Mouse (Mus musculus): ENCODE measurements around the gene Nalcn. TPM values are rescaled to one million over a fixed set of nuclear protein-coding genes. Genes with fewer than 3 reads are reported as not detected.

The Nalcn gene
- polyA plus RNA-seq, 1 experiment from 2014 or later, result not detected

- no peaks in the 10 kb centered on the region for H3K27me3 ChIP-seq
- no peaks in the 10 kb centered on the region for H3K4me1 ChIP-seq (replicated peaks)
- no peaks in the 10 kb centered on the region for H3K9me3 ChIP-seq (replicated peaks)
- H3K9ac ChIP-seq, result no peak overlapping the region
- no peak overlapping the region for H3K4me3 ChIP-seq (replicated peaks)
- H3K4me2 ChIP-seq, result no peak overlapping the region
- no peak overlapping the region for H3K27ac ChIP-seq (replicated peaks)
- H3K36me3 ChIP-seq (replicated peaks), result no peaks in the 10 kb centered on the region
- no peak for ATAC-seq (ENCODE audit: insufficient read depth)
Measured at GRCm38 (mm10) chr14:123495544-123495943, 131.4 kb downstream of the Nalcn start.

GRCm38 (mm10) chr14:123488575-123489207 lies 138.3 kb downstream of the Nalcn start:
- no peaks in the 10 kb centered on the region for H3K9me3 ChIP-seq (replicated peaks)
- H3K4me2 ChIP-seq, result no peak overlapping the region
- H3K27me3 ChIP-seq, result no peaks in the 10 kb centered on the region
- H3K9ac ChIP-seq, result no peak overlapping the region
- WGBS (ENCODE audit: insufficient replicate concordance), result 42% methylated on average over 1 of the region's 1 CpGs
- no peak for ATAC-seq (ENCODE audit: insufficient read depth)
- H3K27ac ChIP-seq (replicated peaks), result no peak overlapping the region
- H3K36me3 ChIP-seq (replicated peaks), result no peaks in the 10 kb centered on the region
- no peak overlapping the region for H3K4me3 ChIP-seq (replicated peaks)
- no peaks in the 10 kb centered on the region for H3K4me1 ChIP-seq (replicated peaks)

- H3K9ac ChIP-seq, result no peak overlapping the region
- no peaks in the 10 kb centered on the region for H3K36me3 ChIP-seq (replicated peaks)
- H3K27ac ChIP-seq (replicated peaks), result no peak overlapping the region
- H3K4me3 ChIP-seq (replicated peaks), result no peak overlapping the region
- no peaks in the 10 kb centered on the region for H3K4me1 ChIP-seq (replicated peaks)
- no peaks in the 10 kb centered on the region for H3K27me3 ChIP-seq
- WGBS (ENCODE audit: insufficient replicate concordance), result 44% methylated on average over 1 of the region's 1 CpGs
- ATAC-seq (ENCODE audit: insufficient read depth), result no peak
- no peaks in the 10 kb centered on the region for H3K9me3 ChIP-seq (replicated peaks)
- no peak overlapping the region for H3K4me2 ChIP-seq
Measured at GRCm38 (mm10) chr14:123462026-123462425, 164.9 kb downstream of the Nalcn start.

- ATAC-seq (ENCODE audit: insufficient read depth), result no peak
- Histone ChIP-seq H3K9ac (no peak overlapping the region), H3K4me3 (replicated peaks) (no peak overlapping the region), H3K36me3 (replicated peaks) (no peaks in the 10 kb centered on the region), H3K9me3 (replicated peaks) (no peaks in the 10 kb centered on the region), H3K27ac (replicated peaks) (no peak overlapping the region), H3K27me3 (no peaks in the 10 kb centered on the region), H3K4me1 (replicated peaks) (no peaks in the 10 kb centered on the region), H3K4me2 (no peak overlapping the region)
- WGBS (ENCODE audit: insufficient replicate concordance), result 45% methylated on average over 1 of the region's 1 CpGs
Measured at GRCm38 (mm10) chr14:123446031-123446430, 180.9 kb downstream of the Nalcn start.

GRCm38 (mm10) chr14:123435542-123435941 lies 191.4 kb downstream of the Nalcn start:
- H3K27ac ChIP-seq (replicated peaks), result no peak overlapping the region
- no peak overlapping the region for H3K4me2 ChIP-seq
- no peaks in the 10 kb centered on the region for H3K9me3 ChIP-seq (replicated peaks)
- no peak for ATAC-seq (ENCODE audit: insufficient read depth)
- no peaks in the 10 kb centered on the region for H3K27me3 ChIP-seq
- 65% methylated on average over 3 of the region's 3 CpGs for WGBS (ENCODE audit: insufficient replicate concordance)
- no peak overlapping the region for H3K4me3 ChIP-seq (replicated peaks)
- no peaks in the 10 kb centered on the region for H3K4me1 ChIP-seq (replicated peaks)
- no peaks in the 10 kb centered on the region for H3K36me3 ChIP-seq (replicated peaks)
- no peak overlapping the region for H3K9ac ChIP-seq

- Histone ChIP-seq H3K27ac (replicated peaks) (no peak overlapping the region), H3K9ac (no peak overlapping the region), H3K36me3 (replicated peaks) (no peaks in the 10 kb centered on the region), H3K4me1 (replicated peaks) (no peaks in the 10 kb centered on the region), H3K4me2 (no peak overlapping the region), H3K4me3 (replicated peaks) (no peak overlapping the region), H3K9me3 (replicated peaks) (no peaks in the 10 kb centered on the region), H3K27me3 (no peaks in the 10 kb centered on the region)
- WGBS (ENCODE audit: insufficient replicate concordance), result 68% methylated on average over 7 of the region's 7 CpGs
- no peak for ATAC-seq (ENCODE audit: insufficient read depth)
Measured at GRCm38 (mm10) chr14:123376167-123376855, 250.6 kb downstream of the Nalcn start.

GRCm38 (mm10) chr14:123371522-123371921 lies 255.4 kb downstream of the Nalcn start:
- no peak for ATAC-seq (ENCODE audit: insufficient read depth)
- H3K9me3 ChIP-seq (replicated peaks), result no peaks in the 10 kb centered on the region
- no peak overlapping the region for H3K27ac ChIP-seq (replicated peaks)
- WGBS (ENCODE audit: insufficient replicate concordance), result 9% methylated on average over 9 of the region's 9 CpGs
- no peak overlapping the region for H3K4me3 ChIP-seq (replicated peaks)
- H3K4me2 ChIP-seq, result no peak overlapping the region
- H3K36me3 ChIP-seq (replicated peaks), result no peaks in the 10 kb centered on the region
- H3K4me1 ChIP-seq (replicated peaks), result no peaks in the 10 kb centered on the region
- H3K9ac ChIP-seq, result no peak overlapping the region
- no peaks in the 10 kb centered on the region for H3K27me3 ChIP-seq

GRCm38 (mm10) chr14:123359691-123360090 lies 267.3 kb downstream of the Nalcn start:
- no peaks in the 10 kb centered on the region for H3K9me3 ChIP-seq (replicated peaks)
- H3K9ac ChIP-seq, result no peak overlapping the region
- H3K4me1 ChIP-seq (replicated peaks), result no peaks in the 10 kb centered on the region
- H3K4me3 ChIP-seq (replicated peaks), result no peak overlapping the region
- no peak for ATAC-seq (ENCODE audit: insufficient read depth)
- no peak overlapping the region for H3K4me2 ChIP-seq
- H3K36me3 ChIP-seq (replicated peaks), result no peaks in the 10 kb centered on the region
- H3K27ac ChIP-seq (replicated peaks), result no peak overlapping the region
- 45% methylated on average over 1 of the region's 1 CpGs for WGBS (ENCODE audit: insufficient replicate concordance)
- H3K27me3 ChIP-seq, result no peaks in the 10 kb centered on the region

- no peaks in the 10 kb centered on the region for H3K4me1 ChIP-seq (replicated peaks)
- no peaks in the 10 kb centered on the region for H3K36me3 ChIP-seq (replicated peaks)
- 15% methylated on average over 6 of the region's 6 CpGs for WGBS (ENCODE audit: insufficient replicate concordance)
- H3K4me2 ChIP-seq, result no peak overlapping the region
- H3K4me3 ChIP-seq (replicated peaks), result no peak overlapping the region
- H3K9ac ChIP-seq, result no peak overlapping the region
- no peaks in the 10 kb centered on the region for H3K27me3 ChIP-seq
- no peaks in the 10 kb centered on the region for H3K9me3 ChIP-seq (replicated peaks)
- no peak overlapping the region for H3K27ac ChIP-seq (replicated peaks)
- ATAC-seq (ENCODE audit: insufficient read depth), result no peak
Measured at GRCm38 (mm10) chr14:123352973-123353372, 274.0 kb downstream of the Nalcn start.

GRCm38 (mm10) chr14:123331841-123332240 lies 295.1 kb downstream of the Nalcn start:
- H3K27ac ChIP-seq (replicated peaks), result no peak overlapping the region
- no peak overlapping the region for H3K4me3 ChIP-seq (replicated peaks)
- H3K27me3 ChIP-seq, result no peaks in the 10 kb centered on the region
- H3K4me1 ChIP-seq (replicated peaks), result no peaks in the 10 kb centered on the region
- no peaks in the 10 kb centered on the region for H3K36me3 ChIP-seq (replicated peaks)
- H3K4me2 ChIP-seq, result no peak overlapping the region
- no peak for ATAC-seq (ENCODE audit: insufficient read depth)
- WGBS (ENCODE audit: insufficient replicate concordance), result 41% methylated on average over 1 of the region's 1 CpGs
- H3K9me3 ChIP-seq (replicated peaks), result no peaks in the 10 kb centered on the region
- H3K9ac ChIP-seq, result no peak overlapping the region

GRCm38 (mm10) chr14:123314369-123314768 lies 312.6 kb downstream of the Nalcn start:
- Histone ChIP-seq H3K4me1 (replicated peaks) (no peaks in the 10 kb centered on the region), H3K9ac (no peak overlapping the region), H3K27ac (replicated peaks) (no peak overlapping the region), H3K4me3 (replicated peaks) (no peak overlapping the region), H3K27me3 (no peaks in the 10 kb centered on the region), H3K4me2 (no peak overlapping the region), H3K9me3 (replicated peaks) (no peaks in the 10 kb centered on the region), H3K36me3 (replicated peaks) (no peaks in the 10 kb centered on the region)
- WGBS (ENCODE audit: insufficient replicate concordance), result 23% methylated on average over 1 of the region's 1 CpGs
- ATAC-seq (ENCODE audit: insufficient read depth), result no peak

- WGBS (ENCODE audit: insufficient replicate concordance), result 53% methylated on average over 4 of the region's 4 CpGs
- Histone ChIP-seq H3K27ac (replicated peaks) (no peak overlapping the region), H3K9me3 (replicated peaks) (no peaks in the 10 kb centered on the region), H3K36me3 (replicated peaks) (no peaks in the 10 kb centered on the region), H3K4me2 (no peak overlapping the region), H3K4me1 (replicated peaks) (no peaks in the 10 kb centered on the region), H3K4me3 (replicated peaks) (no peak overlapping the region), H3K27me3 (no peaks in the 10 kb centered on the region), H3K9ac (no peak overlapping the region)
- no peak for ATAC-seq (ENCODE audit: insufficient read depth)
Measured at GRCm38 (mm10) chr14:123312371-123312770, 314.6 kb downstream of the Nalcn start.

Measured in liver, embryonic 15.5 days (tissue).